Mouse (Mus musculus) gastrocnemius, postnatal 25 days (tissue): ENCODE measurements around the gene Lingo3. TPM values are rescaled to one million over a fixed set of nuclear protein-coding genes. Genes with fewer than 3 reads are reported as not detected.
"Not testable (repeated sequence)": the region's sequence is repeated elsewhere in the genome, so short reads cannot be mapped to it uniquely, and the experiment has no call there.

Experiments used
- DNase-seq: peaks from one replicate; pipeline ENCODE4 v3.0.0; 2022
- total RNA-seq, 2 experiments: library from RNA; stranded (reverse); gene quantifications; 1 replicate in 1 of 2; 2 replicates in 1 of 2; pipeline ENCODE4 v1.2.3; 2021

Gene Lingo3
- total RNA-seq, 2 experiments from 2014 or later, result 13.3 to 15.5 TPM

- DNase-seq, result no peak
Observed at GRCm38 (mm10) chr10:80843087-80843930, 530 bp downstream of the Lingo3 start.

- DNase-seq, result no peak
Observed at GRCm38 (mm10) chr10:80842334-80842733, 1.5 kb downstream of the Lingo3 start.

GRCm38 (mm10) chr10:80841685-80842084 lies 2.2 kb downstream of the Lingo3 start:
- no peak for DNase-seq

GRCm38 (mm10) chr10:80839848-80840247 lies 4.0 kb downstream of the Lingo3 start:
- no peak for DNase-seq

- no peak for DNase-seq
Observed at GRCm38 (mm10) chr10:80838346-80838912, 5.4 kb downstream of the Lingo3 start.

GRCm38 (mm10) chr10:80837827-80838226 lies 6.0 kb downstream of the Lingo3 start:
- DNase-seq, result peak; percentile 75

- DNase-seq, result no peak
Observed at GRCm38 (mm10) chr10:80836949-80837379, 6.9 kb downstream of the Lingo3 start.

GRCm38 (mm10) chr10:80835617-80836016 lies 8.2 kb downstream of the Lingo3 start:
- DNase-seq, result no peak

- no peak for DNase-seq
Observed at GRCm38 (mm10) chr10:80832818-80833217, 11.0 kb downstream of the Lingo3 start.

- peak; percentile 49 for DNase-seq
Observed at GRCm38 (mm10) chr10:80831136-80831535, 12.7 kb downstream of the Lingo3 start.

- DNase-seq, result no peak
Observed at GRCm38 (mm10) chr10:80829359-80830278, 14.2 kb downstream of the Lingo3 start.

GRCm38 (mm10) chr10:80828587-80828986 lies 15.3 kb downstream of the Lingo3 start:
- DNase-seq, result not testable (repeated sequence)

GRCm38 (mm10) chr10:80827870-80828420 lies 15.9 kb downstream of the Lingo3 start:
- no peak for DNase-seq

- no peak for DNase-seq
Observed at GRCm38 (mm10) chr10:80827063-80827869, 16.6 kb downstream of the Lingo3 start.

GRCm38 (mm10) chr10:80826151-80827062 lies 17.4 kb downstream of the Lingo3 start, which contains the start of gene Oaz1:
Oaz1 (plus strand) TSS chr10:80826656.
- DNase-seq, result peak; percentile 99

GRCm38 (mm10) chr10:80824827-80825226 lies 19.0 kb downstream of the Lingo3 start:
- no peak for DNase-seq

GRCm38 (mm10) chr10:80823847-80824643 lies 19.8 kb downstream of the Lingo3 start:
- DNase-seq, result no peak

GRCm38 (mm10) chr10:80823316-80823715 lies 20.5 kb downstream of the Lingo3 start:
- no peak for DNase-seq

GRCm38 (mm10) chr10:80822528-80822927 lies 21.3 kb downstream of the Lingo3 start:
- DNase-seq, result no peak
